Comparison of ENCODE assay signal across 9 mouse cellular contexts in genomic region chr8:80870535-80871204, GRCm38 (mm10). TPM values are rescaled to one million over a fixed set of nuclear protein-coding genes. Genes with fewer than 3 reads are reported as not detected.
DNase-seq lines count a peak whose midpoint lies in the region; ATAC-seq lines count a peak whose summit lies in the region.
"Had no signal": no experiment of that assay in that cellular context is flagged by ENCODE, and none has a peak within 500 bp of the region (broad histone marks: within the 10 kb centered on the region; RNA-seq: fewer than 3 reads in every experiment).

No protein-coding gene starts in this region.

- H3K4me2 ChIP-seq in heart, embryonic 12.5 days, result peak overlapping the region; percentile 56
- no peak overlapping the region for H3K4me2 ChIP-seq in neural tube, embryonic 13.5 days
- H3K4me2 ChIP-seq in limb, embryonic 12.5 days, result peak overlapping the region; percentile 24; the same call in 1 of the 2 replicates

- H3K4me3 ChIP-seq in heart, embryonic 12.5 days, result peak overlapping the region; percentile 6; the same call in 1 of the 2 replicates
- no peak overlapping the region for H3K4me3 ChIP-seq in neural tube, embryonic 13.5 days
- H3K4me3 ChIP-seq in limb, embryonic 12.5 days (replicated peaks), result no peak overlapping the region

- H3K9ac ChIP-seq in heart, embryonic 12.5 days, result peak overlapping the region; percentile 53; the same call in 1 of the 2 replicates
- no peak overlapping the region for H3K9ac ChIP-seq in neural tube, embryonic 13.5 days
- no peak overlapping the region for H3K9ac ChIP-seq in limb, embryonic 12.5 days (replicated peaks)

- H3K27ac ChIP-seq in heart, embryonic 12.5 days (ENCODE audit: poor library complexity, severe bottlenecking), result peak overlapping the region; percentile 87
- peak overlapping the region; percentile 70 for H3K27ac ChIP-seq in neural tube, embryonic 13.5 days (replicated peaks)
- peak overlapping the region; percentile 93 for H3K27ac ChIP-seq in limb, embryonic 12.5 days

- DNase-seq in heart, adult 9 months (ENCODE audit: low spot score in 2 of 2), result no peak
- DNase-seq in neural tube, embryonic 10.5 days (ENCODE audit: extremely low spot score, low spot score), result no peak
- DNase-seq in yolk sac, embryonic 10.5 days (ENCODE audit: low spot score), result peak; percentile 85
- no peak for DNase-seq in cerebellum, adult 9-11 months
- no peak for DNase-seq in gastrocnemius, postnatal 4 days (ENCODE audit: low spot score in 2 of 2)
- DNase-seq: adrenal gland, postnatal 10 days had no signal

- no peaks in the 10 kb centered on the region for H3K36me3 ChIP-seq in heart, embryonic 12.5 days
- H3K36me3 ChIP-seq in neural tube, embryonic 13.5 days, result no peaks in the 10 kb centered on the region
- no peaks in the 10 kb centered on the region for H3K36me3 ChIP-seq in limb, embryonic 12.5 days

- no peaks in the 10 kb centered on the region for H3K9me3 ChIP-seq in heart, embryonic 12.5 days (replicated peaks)
- no peaks in the 10 kb centered on the region for H3K9me3 ChIP-seq in neural tube, embryonic 13.5 days
- H3K9me3 ChIP-seq in limb, embryonic 12.5 days, result no peaks in the 10 kb centered on the region

- ATAC-seq in heart, embryonic 12.5 days (ENCODE audit: insufficient number of reproducible peaks, low FRiP score), result peak; percentile 70
- ATAC-seq in neural tube, embryonic 13.5 days (ENCODE audit: low read depth), result no peak
- ATAC-seq in limb, embryonic 12.5 days (ENCODE audit: insufficient number of reproducible peaks, insufficient read depth, low FRiP score, low TSS enrichment, low read depth), result no peak; the same call in 1 of the 2 replicates

- H3K4me1 ChIP-seq in heart, embryonic 12.5 days (replicated peaks), result peaks cover 81% of the 10 kb centered on the region
- peaks cover 54% of the 10 kb centered on the region for H3K4me1 ChIP-seq in neural tube, embryonic 13.5 days (replicated peaks)
- H3K4me1 ChIP-seq in limb, embryonic 12.5 days (replicated peaks), result peaks cover 46% of the 10 kb centered on the region

- 25% methylated on average over 9 of the region's 9 CpGs for WGBS in heart, embryonic 12.5 days
- WGBS in neural tube, embryonic 13.5 days, result 84% methylated on average over 9 of the region's 9 CpGs
- WGBS in limb, embryonic 12.5 days, result 68% methylated on average over 9 of the region's 9 CpGs

- H3K27me3 ChIP-seq in heart, embryonic 12.5 days (replicated peaks), result no peaks in the 10 kb centered on the region
- H3K27me3 ChIP-seq in neural tube, embryonic 13.5 days, result no peaks in the 10 kb centered on the region
- H3K27me3 ChIP-seq in limb, embryonic 12.5 days, result no peaks in the 10 kb centered on the region

RNA-seq across cellular contexts. Expression of gene Gab1, which starts 9.6 kb away (rescaled TPM):
- 42.5 and 44.8 TPM in 2 replicates for polyA plus RNA-seq in heart, embryonic 12.5 days (2016; fragmentation: Nextera tagmentation; extraction: Ambion mirVana)
- 12.8 and 14.2 TPM in 2 replicates for polyA plus RNA-seq in neural tube, embryonic 13.5 days (2015; fragmentation: Nextera tagmentation; extraction: Ambion mirVana)
- 20.4 and 24.4 TPM in 2 replicates for polyA plus RNA-seq in limb, embryonic 12.5 days (2016; fragmentation: Nextera tagmentation; extraction: Ambion mirVana)
- 10 to 100 TPM; 32.3 to 36.0 TPM for total RNA-seq in gastrocnemius, postnatal 4 days (2021)
